Mouse (Mus musculus): ENCODE measurements around the gene Gm49361. TPM values are rescaled to one million over a fixed set of nuclear protein-coding genes. Genes with fewer than 3 reads are reported as not detected.

Gm49361 gene
- total and polyA plus RNA-seq, 3 experiments: 1.9 to 2.2 TPM; not detected in 1

DNA sequence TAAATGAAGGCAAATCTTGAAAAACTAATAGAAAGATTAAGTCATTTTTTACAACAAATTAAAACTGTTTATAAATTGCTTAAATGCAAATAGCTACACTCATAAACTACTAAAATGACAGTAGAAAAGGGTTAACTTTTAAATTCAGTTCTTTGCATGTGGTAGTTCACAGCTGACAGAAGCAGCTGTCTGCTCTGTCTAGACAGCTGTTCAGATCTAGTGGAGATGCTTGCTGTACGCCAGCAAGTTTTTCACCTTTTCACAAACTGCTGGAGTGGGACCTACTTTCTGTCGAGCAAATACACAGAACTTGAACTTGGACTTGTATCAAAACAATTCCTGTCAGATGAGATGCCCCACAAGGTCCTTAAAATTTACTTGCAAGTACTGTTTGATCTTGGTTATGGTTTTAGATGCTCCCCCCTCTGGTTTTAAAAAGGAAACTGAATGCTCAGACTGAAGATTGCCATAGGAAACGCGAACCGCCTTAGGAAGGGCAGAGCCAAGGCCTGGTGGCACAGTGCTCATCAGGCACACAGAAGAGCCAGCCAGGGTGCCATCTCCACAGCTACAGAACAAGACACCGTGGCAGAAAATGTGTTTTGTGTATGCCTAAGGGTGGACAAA is 129.5 kb downstream of the Gm49361 start:
- DNase-seq: no peak
- intact Hi-C loops (cut with DNase I): loop anchor here (10.0 kb wide), 1 partner anchor 192 kb away; the partner anchor contains the start of gene Ift88
- Histone ChIP-seq H3K79me2 (replicated peaks; ENCODE audit: control insufficient read depth, insufficient read depth, low read length) (no peaks in the 10 kb centered on the region), H3K9ac (ENCODE audit: low read depth, low read length) (no peak overlapping the region), H3K27ac (no peak overlapping the region), H3K27me3 (ENCODE audit: control insufficient read depth, insufficient read depth, low read length) (no peaks in the 10 kb centered on the region), H3K36me3 (ENCODE audit: control insufficient read depth, insufficient read depth, low read length) (peaks cover 2% of the 10 kb centered on the region), H3K4me3 (no peak overlapping the region), H3K4me1 (ENCODE audit: control insufficient read depth, insufficient read depth, low read length) (no peaks in the 10 kb centered on the region)
- TF ChIP-seq CTCF (IDR thresholded peaks at IDR 0.05) (no peak), POLR2A (IDR thresholded peaks at IDR 0.05; ENCODE audit: insufficient read depth, low read depth, low read length) (no peak), EP300 (IDR thresholded peaks at IDR 0.05; ENCODE audit: insufficient read depth, low read depth, low read length) (no peak)
- whole genome bisulfite sequencing: 80% methylated on average over 6 of the region's 6 CpGs

DNA sequence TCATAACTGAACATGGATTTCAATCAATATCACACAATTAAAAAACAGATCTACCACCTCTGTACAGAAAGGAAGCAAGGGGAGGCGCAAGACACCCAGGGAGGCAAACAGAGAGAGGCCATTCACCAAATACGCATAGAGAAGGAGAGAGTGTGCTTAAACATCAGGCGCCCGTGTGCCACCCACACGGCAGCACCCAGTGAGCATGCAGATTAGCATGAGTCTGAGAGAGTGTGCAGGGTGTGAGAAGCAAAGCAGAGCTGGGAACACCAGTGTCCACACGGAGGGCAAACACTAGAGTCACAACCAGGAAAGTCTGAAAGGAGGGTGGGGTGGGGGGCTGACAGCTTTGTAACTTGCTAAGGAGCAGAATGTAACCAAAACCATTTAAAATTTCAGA is 130.1 kb downstream of the Gm49361 start:
- Histone ChIP-seq H3K27me3 (ENCODE audit: control insufficient read depth, insufficient read depth, low read length) (no peaks in the 10 kb centered on the region), H3K4me3 (no peak overlapping the region), H3K9ac (ENCODE audit: low read depth, low read length) (no peak overlapping the region), H3K36me3 (ENCODE audit: control insufficient read depth, insufficient read depth, low read length) (peaks cover 6% of the 10 kb centered on the region), H3K27ac (no peak overlapping the region), H3K79me2 (replicated peaks; ENCODE audit: control insufficient read depth, insufficient read depth, low read length) (no peaks in the 10 kb centered on the region), H3K4me1 (ENCODE audit: control insufficient read depth, insufficient read depth, low read length) (no peaks in the 10 kb centered on the region)
- TF ChIP-seq POLR2A (IDR thresholded peaks at IDR 0.05; ENCODE audit: insufficient read depth, low read depth, low read length) (no peak), CTCF (IDR thresholded peaks at IDR 0.05) (no peak), EP300 (IDR thresholded peaks at IDR 0.05; ENCODE audit: insufficient read depth, low read depth, low read length) (no peak)
- no peak for DNase-seq
- intact Hi-C loops (cut with DNase I): loop anchor here (10.0 kb wide), 1 partner anchor 191 kb away; the partner anchor contains the start of gene Ift88
- 95% methylated on average over 6 of the region's 6 CpGs for WGBS

DNA sequence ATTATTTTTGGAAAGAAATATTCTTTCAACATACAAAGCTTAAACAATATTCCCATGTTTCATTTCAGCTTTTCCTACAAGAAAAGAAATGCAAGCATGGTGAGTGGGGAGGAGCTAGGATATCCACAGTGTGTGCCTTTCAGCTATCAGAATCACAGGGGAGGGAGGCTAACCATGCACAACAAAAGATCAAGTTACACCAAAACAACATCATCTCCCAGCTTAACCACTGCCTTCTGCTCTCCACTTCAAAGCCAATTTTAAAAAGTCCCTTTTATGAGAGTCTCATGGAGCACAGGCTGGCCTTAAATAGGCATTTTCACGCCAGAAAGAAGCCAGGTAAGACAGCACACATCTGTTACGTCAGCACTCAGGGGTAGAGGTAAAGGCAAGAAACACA is 134.9 kb downstream of the Gm49361 start:
- intact Hi-C loops (cut with DNase I): loop anchor here (10.0 kb wide), 1 partner anchor 186 kb away; the partner anchor contains the start of gene Ift88
- H3K4me3 ChIP-seq: no peak overlapping the region
- no peak overlapping the region; the same call in 1 of the 2 replicates for H3K27ac ChIP-seq
- WGBS: 93% methylated on average over 2 of the region's 2 CpGs
- DNase-seq: no peak
- peaks cover 5% of the 10 kb centered on the region; the same call in 1 of the 2 replicates for H3K36me3 ChIP-seq (ENCODE audit: control insufficient read depth, insufficient read depth, low read length)
- H3K4me1 ChIP-seq (ENCODE audit: control insufficient read depth, insufficient read depth, low read length): no peaks in the 10 kb centered on the region; the same call in 1 of the 2 replicates
- no peaks in the 10 kb centered on the region for H3K27me3 ChIP-seq (ENCODE audit: control insufficient read depth, insufficient read depth, low read length)
- H3K79me2 ChIP-seq (replicated peaks; ENCODE audit: control insufficient read depth, insufficient read depth, low read length): no peaks in the 10 kb centered on the region
- no peak overlapping the region for H3K9ac ChIP-seq (ENCODE audit: low read depth, low read length)
- no peak for TF ChIP-seq POLR2A (IDR thresholded peaks at IDR 0.05; ENCODE audit: insufficient read depth, low read depth, low read length)

DNA sequence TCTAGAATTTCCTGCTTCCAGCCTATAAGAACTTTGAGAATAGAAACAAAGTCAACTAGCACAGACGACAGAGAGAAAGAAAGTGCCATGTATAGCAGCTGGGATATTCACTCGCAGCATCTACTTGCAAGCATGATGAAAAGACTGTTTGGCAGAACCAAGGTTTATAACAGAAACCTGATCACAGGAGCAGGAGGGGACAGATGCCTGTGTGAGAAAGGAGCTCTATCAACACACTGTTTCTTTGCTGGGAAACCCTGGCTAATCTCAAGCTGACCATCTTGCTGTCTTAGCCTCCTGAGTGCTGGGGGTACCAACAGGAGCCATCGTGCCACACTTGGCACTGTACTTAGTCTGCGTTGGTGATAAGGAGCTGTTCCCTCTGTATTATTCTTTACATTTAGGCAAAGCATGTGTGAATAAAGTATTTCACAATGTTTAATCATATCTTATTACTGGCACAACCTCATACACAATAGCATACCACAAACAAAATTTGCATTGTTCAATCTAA is 136.0 kb downstream of the Gm49361 start:
- Histone ChIP-seq H3K36me3 (ENCODE audit: control insufficient read depth, insufficient read depth, low read length) (peaks cover 5% of the 10 kb centered on the region; the same call in 1 of the 2 replicates), H3K27me3 (ENCODE audit: control insufficient read depth, insufficient read depth, low read length) (no peaks in the 10 kb centered on the region), H3K4me3 (no peak overlapping the region), H3K27ac (no peak overlapping the region), H3K79me2 (replicated peaks; ENCODE audit: control insufficient read depth, insufficient read depth, low read length) (no peaks in the 10 kb centered on the region), H3K4me1 (ENCODE audit: control insufficient read depth, insufficient read depth, low read length) (no peaks in the 10 kb centered on the region; the same call in 1 of the 2 replicates), H3K9ac (ENCODE audit: low read depth, low read length) (no peak overlapping the region)
- intact Hi-C loops (cut with DNase I): loop anchor here (2.0 to 10.0 kb wide), 2 partner anchors 69 to 185 kb away; partner anchors contain the start of gene Ift88
- WGBS: 68% methylated on average over 4 of the region's 4 CpGs
- no peak for TF ChIP-seq POLR2A (IDR thresholded peaks at IDR 0.05; ENCODE audit: insufficient read depth, low read depth, low read length)
- TF ChIP-seq EP300 (IDR thresholded peaks at IDR 0.05; ENCODE audit: insufficient read depth, low read depth, low read length): no peak
- TF ChIP-seq CTCF (IDR thresholded peaks at IDR 0.05): no peak
- DNase-seq: no peak

DNA sequence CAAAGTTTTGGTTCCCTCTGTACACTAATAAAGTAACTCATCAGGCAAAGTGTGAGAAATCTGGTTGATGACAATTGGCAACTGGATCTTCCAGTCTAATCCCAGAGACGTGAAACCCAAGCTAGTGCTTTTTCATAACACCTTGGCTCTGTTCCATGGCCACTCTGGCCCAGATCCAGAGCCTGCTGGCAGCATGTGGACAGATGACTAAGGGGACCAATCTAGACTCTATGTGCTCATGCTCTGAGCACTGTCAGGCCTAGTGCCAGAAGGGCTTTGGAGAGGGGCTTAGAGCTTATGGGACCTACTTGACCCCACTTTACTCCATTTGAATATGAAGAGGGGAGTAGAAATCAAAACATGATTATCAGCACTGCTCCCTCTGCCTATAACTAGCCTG is 138.4 kb downstream of the Gm49361 start:
- intact Hi-C loops (cut with DNase I): no loop called here
- H3K27me3 ChIP-seq (ENCODE audit: control insufficient read depth, insufficient read depth, low read length): no peaks in the 10 kb centered on the region
- peaks cover 5% of the 10 kb centered on the region for H3K36me3 ChIP-seq (ENCODE audit: control insufficient read depth, insufficient read depth, low read length)
- H3K4me3 ChIP-seq: no peak overlapping the region
- H3K9ac ChIP-seq (ENCODE audit: low read depth, low read length): no peak overlapping the region
- peak overlapping the region; percentile 62 for H3K27ac ChIP-seq
- H3K4me1 ChIP-seq (ENCODE audit: control insufficient read depth, insufficient read depth, low read length): no peaks in the 10 kb centered on the region; the same call in 1 of the 2 replicates
- DNase-seq: peak; percentile 92 to 97
- TF ChIP-seq EP300 (IDR thresholded peaks at IDR 0.05; ENCODE audit: insufficient read depth, low read depth, low read length) (0 out of 2 replicates have a peak, but pooled peaks have one; percentile 66), CTCF (IDR thresholded peaks at IDR 0.05) (no peak)
- WGBS: 0% methylated on average over 1 of the region's 1 CpGs
- no peaks in the 10 kb centered on the region for H3K79me2 ChIP-seq (replicated peaks; ENCODE audit: control insufficient read depth, insufficient read depth, low read length)

DNA sequence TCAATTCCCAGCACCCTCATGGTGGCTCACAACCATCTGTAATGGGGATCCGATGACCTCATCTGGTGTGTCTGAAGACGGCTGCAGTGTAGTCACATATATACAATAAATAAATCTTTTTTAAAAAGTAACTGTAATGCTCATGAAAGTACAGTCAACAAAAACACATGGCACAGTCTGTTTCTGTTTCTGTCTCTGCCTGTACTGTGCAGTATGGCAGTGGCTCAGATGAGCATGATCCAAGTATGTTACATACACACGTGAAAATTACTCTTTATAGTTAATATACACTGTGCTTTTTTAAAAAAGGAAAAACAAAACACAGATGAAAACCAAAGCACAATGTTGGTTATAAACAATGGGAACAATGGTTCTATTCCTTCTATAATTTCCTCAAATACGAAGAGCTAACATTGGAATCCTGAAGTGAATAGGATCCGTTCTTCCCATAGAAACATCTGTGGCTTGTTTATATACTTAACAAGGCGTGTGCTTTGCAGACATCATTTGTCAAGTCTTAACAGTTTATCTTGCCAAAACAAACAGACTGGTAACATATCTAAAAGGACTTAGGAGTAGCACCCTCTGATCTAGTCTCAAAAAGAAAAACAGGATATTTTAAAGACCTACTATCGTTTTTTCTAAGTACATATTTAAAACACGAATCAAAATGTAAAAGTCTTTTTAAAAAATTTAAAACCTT is 139.1 kb downstream of the Gm49361 start:
- intact Hi-C loops (cut with DNase I): no loop called here
- H3K27ac ChIP-seq: peak overlapping the region; percentile 62
- no peaks in the 10 kb centered on the region for H3K27me3 ChIP-seq (ENCODE audit: control insufficient read depth, insufficient read depth, low read length)
- no peaks in the 10 kb centered on the region; the same call in 1 of the 2 replicates for H3K4me1 ChIP-seq (ENCODE audit: control insufficient read depth, insufficient read depth, low read length)
- no peaks in the 10 kb centered on the region for H3K79me2 ChIP-seq (replicated peaks; ENCODE audit: control insufficient read depth, insufficient read depth, low read length)
- WGBS: 43% methylated on average over 8 of the region's 8 CpGs
- no peak overlapping the region for H3K4me3 ChIP-seq
- H3K9ac ChIP-seq (ENCODE audit: low read depth, low read length): no peak overlapping the region
- no peak for TF ChIP-seq EP300 (IDR thresholded peaks at IDR 0.05; ENCODE audit: insufficient read depth, low read depth, low read length)
- TF ChIP-seq CTCF (IDR thresholded peaks at IDR 0.05): no peak
- no peak for TF ChIP-seq POLR2A (IDR thresholded peaks at IDR 0.05; ENCODE audit: insufficient read depth, low read depth, low read length)
- peaks cover 5% of the 10 kb centered on the region for H3K36me3 ChIP-seq (ENCODE audit: control insufficient read depth, insufficient read depth, low read length)
- no peak for DNase-seq
